Mouse (Mus musculus) layer of hippocampus, postnatal 25 days (tissue): Measurements from ENCODE around the gene Trafd1. TPM values are rescaled to one million over a fixed set of nuclear protein-coding genes. Genes with fewer than 3 reads are reported as not detected.

Experiments
- DNase-seq, 2 experiments: peaks; one replicate each; pipeline ENCODE4 v3.0.0; 2022; ENCODE audit warnings: mixed read lengths in 2 of 2, low spot score in 1 of 2; ENCODE audit errors: extremely low spot score in 1 of 2
- total RNA-seq, 2 experiments: library from RNA; stranded (reverse); gene quantifications; 2 replicates each; pipeline ENCODE4 v1.2.3; 2021

The Trafd1 gene
- total RNA-seq: 10 to 100 TPM; 66.3 to 78.9 TPM

DNA sequence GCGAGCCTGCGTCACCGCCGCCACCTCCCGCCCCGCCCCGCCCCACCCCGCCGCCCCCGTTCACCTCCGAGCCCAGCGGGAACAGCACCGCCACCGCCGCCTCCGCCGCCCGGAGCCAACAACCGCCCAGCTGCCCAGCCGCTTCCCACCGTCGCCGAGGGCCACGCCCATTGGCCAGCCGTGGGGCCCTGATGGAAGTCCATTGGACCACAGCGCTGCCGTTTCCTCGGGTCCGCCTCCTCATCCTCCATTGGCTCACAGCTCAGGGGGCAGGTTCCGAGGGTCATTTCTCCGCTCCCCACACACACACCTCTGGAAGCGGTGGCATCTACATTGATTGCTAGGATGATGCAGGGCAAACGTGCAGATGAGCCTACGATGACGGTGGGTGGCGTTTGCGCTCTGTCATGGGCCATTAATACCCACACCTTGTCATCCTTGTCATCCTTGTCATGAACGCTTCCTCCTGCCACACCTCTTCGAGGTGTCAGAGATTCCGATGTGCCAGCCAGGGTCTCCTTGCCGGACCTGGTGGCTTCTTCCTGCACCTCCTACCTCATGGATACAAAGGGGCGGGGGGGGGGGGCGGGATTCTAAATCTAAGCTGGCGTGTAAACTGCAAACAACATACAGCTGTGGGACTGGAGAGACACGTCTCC lies at the start of gene Trafd1:
Gene Trafd1 (minus strand): TSS at position 172 of the 659 bp plus-strand sequence.
- DNase-seq: peak; percentile 77 to 80

- no peak for DNase-seq
Measured at GRCm38 (mm10) chr5:121428954-121429353, 43.5 kb upstream of the Trafd1 start.

GRCm38 (mm10) chr5:121423297-121423696 lies 37.9 kb upstream of the Trafd1 start:
- DNase-seq: no peak

DNA sequence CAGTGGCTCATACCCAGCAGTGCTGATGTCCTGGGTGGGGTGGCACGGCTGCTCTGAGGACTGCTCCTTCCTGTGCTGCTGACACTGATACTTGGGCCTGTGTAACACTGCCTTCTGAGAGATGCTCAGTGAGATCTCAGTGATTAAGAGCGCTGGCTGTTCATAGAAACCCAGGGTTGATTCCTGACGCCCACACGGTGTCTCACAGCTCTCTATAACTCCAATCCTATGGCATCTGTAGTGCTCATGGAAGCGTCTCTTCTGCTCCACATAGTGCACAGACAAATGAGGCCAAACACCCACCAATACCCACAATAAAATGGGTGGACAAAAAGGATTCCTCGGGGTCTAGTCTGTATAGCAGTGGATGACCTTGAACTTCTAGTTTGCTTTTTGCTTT lies 37.4 kb upstream of the Trafd1 start:
- no peak for DNase-seq

DNA sequence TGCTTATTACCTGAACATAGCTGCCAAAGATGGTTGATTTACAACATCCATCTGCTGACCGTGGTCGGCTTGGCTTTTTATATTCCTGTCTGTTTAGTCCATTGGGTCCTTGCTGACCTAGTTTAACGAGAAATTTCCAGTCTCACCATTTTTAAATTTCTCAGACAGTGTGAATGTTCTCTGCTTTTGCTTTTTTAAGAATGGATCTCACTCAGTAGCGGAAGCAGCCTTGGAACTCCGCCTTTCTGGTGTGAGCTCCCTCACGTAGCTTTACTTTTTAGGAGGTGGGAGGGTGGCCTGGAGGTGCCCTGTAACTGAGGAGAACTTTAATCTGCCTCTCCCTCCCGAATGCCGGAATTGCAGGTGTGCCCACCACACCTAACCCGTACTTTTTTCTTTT lies 35.3 kb upstream of the Trafd1 start:
- no peak for DNase-seq

- DNase-seq: no peak
Measured at GRCm38 (mm10) chr5:121410975-121411374, 25.5 kb upstream of the Trafd1 start.

- DNase-seq: no peak
Measured at GRCm38 (mm10) chr5:121407856-121408255, 22.4 kb upstream of the Trafd1 start.

- no peak for DNase-seq
Measured at GRCm38 (mm10) chr5:121400849-121401248, 15.4 kb upstream of the Trafd1 start.

- DNase-seq: no peak
Measured at GRCm38 (mm10) chr5:121400064-121400463, 14.6 kb upstream of the Trafd1 start.

GRCm38 (mm10) chr5:121399540-121399939 lies 14.1 kb upstream of the Trafd1 start:
- DNase-seq: no peak

GRCm38 (mm10) chr5:121398965-121399462 lies 13.6 kb upstream of the Trafd1 start:
- DNase-seq: no peak

DNA sequence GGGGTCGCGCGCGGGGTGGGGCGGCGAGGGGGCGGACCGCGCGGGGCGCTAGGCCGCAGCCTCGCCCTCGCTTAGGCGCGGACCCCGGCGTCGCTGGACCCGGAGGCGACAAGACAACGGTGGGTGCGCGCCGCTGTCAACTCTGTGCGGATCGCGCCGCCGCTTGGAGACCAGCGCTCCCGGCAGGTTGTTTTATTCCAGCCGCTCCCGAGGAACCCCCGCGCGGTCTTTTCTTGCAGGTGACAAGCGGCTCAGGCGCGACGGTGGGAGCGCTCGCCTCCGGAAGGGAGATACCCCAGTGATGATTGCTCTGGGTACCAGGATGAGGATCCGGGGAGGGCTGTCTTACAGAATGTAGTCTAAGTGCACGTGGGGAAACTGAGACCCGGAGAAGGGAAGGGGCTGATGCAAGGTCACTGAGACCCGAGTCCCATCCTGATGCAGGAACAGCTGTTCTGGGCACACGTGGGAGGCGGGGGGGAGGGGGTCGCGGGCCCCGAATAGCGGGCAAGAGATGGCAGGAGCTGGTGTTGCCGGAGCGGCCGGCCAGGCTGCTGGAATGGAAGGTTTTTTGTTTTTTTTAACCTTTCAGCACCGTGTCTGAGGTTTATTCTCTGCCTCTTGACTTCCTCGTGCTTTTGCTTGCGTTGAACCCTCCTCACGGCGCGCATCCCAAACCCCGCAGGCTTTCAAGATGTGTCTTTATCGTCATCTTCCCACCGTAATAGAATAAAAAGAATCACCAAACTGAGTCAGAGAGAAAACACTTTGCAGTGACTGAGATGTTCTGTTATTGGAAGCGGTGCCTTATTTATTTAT lies 12.9 kb upstream of the Trafd1 start:
- peak in 1 of 2 experiments; percentile 38 for DNase-seq

GRCm38 (mm10) chr5:121397187-121398145 lies 12.0 kb upstream of the Trafd1 start, which contains the start of gene Naa25:
Gene Naa25 (plus strand): TSS chr5:121397936.
- peak; percentile 86 to 91 for DNase-seq

GRCm38 (mm10) chr5:121395621-121396020 lies 10.2 kb upstream of the Trafd1 start:
- no peak for DNase-seq

- DNase-seq: no peak
Measured at GRCm38 (mm10) chr5:121393402-121393801, 8.0 kb upstream of the Trafd1 start.

DNA sequence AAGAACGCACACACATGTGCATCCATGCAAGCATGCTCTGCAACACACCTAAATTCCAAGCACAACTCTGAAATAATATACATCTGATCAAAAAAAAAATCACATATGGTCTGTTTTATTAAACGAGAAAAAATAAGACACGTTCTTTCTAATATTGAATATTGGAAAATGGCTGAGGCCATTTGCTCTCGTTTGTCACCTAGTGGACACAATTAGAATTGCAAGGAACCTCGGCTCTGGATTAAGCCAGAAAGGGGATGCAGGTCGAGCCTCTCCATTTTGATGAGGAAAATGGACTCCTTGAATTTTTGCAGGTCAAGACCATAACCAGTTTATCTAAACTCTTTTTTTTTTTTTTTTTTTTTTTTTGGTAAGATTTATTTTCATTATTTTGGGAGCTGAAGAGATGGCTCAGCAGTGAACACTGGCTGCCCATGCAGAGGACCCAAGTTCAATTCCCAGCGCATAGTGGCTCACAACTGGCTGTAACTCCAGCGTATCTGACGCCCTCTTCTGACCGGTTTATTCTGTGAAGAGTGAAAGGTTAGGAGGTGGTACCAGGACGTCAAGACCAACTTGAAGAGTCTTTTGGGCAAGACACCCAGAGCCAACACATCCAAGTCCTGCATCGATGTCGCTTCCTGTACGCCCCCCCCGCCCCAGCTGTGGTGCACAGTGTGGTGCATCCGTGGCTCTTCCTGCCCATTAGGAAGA lies 7.4 kb upstream of the Trafd1 start:
- peak in 1 of 2 experiments; percentile 46 for DNase-seq

GRCm38 (mm10) chr5:121389691-121390090 lies 4.3 kb upstream of the Trafd1 start:
- no peak for DNase-seq

- DNase-seq: no peak
Measured at GRCm38 (mm10) chr5:121389106-121389505, 3.7 kb upstream of the Trafd1 start.

GRCm38 (mm10) chr5:121387126-121387525 lies 1.7 kb upstream of the Trafd1 start:
- no peak for DNase-seq
